In genomic region chr11:3969837-3970236, GRCm38 (mm10) we compare ENCODE assay signal across 14 mouse cellular contexts. TPM values are rescaled to one million over a fixed set of nuclear protein-coding genes. Genes with fewer than 3 reads are reported as not detected.
DNase-seq lines count a peak whose midpoint lies in the region; ATAC-seq and TF ChIP-seq lines count a peak whose summit lies in the region.
"Had no signal": no experiment of that assay in that cellular context is flagged by ENCODE, and none has a peak within 500 bp of the region (broad histone marks: within the 10 kb centered on the region; RNA-seq: fewer than 3 reads in every experiment).

No protein-coding gene starts in this region.

- H3K79me2 ChIP-seq in heart, adult 2 months (replicated peaks; ENCODE audit: control insufficient read depth, insufficient read depth, low read length) = peaks cover 2% of the 10 kb centered on the region; the same call in 1 of the 2 replicates

- H3K9ac ChIP-seq in heart, adult 2 months (ENCODE audit: low read depth, low read length) = no peak overlapping the region
- no peak overlapping the region for H3K9ac ChIP-seq in ES-Bruce4 (ENCODE audit: low read depth, poor library complexity, severe bottlenecking)
- no peak overlapping the region for H3K9ac ChIP-seq in hindbrain, embryonic 16.5 days (ENCODE audit: low read depth, low read length)
- H3K9ac ChIP-seq: embryonic facial prominence, embryonic 12.5 days; heart, embryonic 12.5 days had no signal

- DNase-seq in heart, adult 2 months = no peak
- DNase-seq in heart, adult 8-10 months (ENCODE audit: low spot score) = no peak
- no peak for DNase-seq in lung, adult 2 months
- no peak for DNase-seq in lung, postnatal 25 days (ENCODE audit: low spot score)
- peak; percentile 7 for DNase-seq in induced T-regulatory cell, adult 2 months (ENCODE audit: low read depth)
- DNase-seq: adrenal gland, adult 8-10 months; cerebellum, adult 11-12 months had no signal

- peaks cover 2% of the 10 kb centered on the region; the same call in 1 of the 2 replicates for H3K4me1 ChIP-seq in heart, adult 2 months (ENCODE audit: control insufficient read depth, insufficient read depth, low read length)
- peaks cover 3% of the 10 kb centered on the region; the same call in 1 of the 2 replicates for H3K4me1 ChIP-seq in lung, adult 2 months (ENCODE audit: control insufficient read depth, insufficient read depth, low read length)
- no peaks in the 10 kb centered on the region for H3K4me1 ChIP-seq in ES-Bruce4 (ENCODE audit: control insufficient read depth, insufficient read depth, low read length)
- peaks cover 10% of the 10 kb centered on the region for H3K4me1 ChIP-seq in hindbrain, embryonic 16.5 days (ENCODE audit: control insufficient read depth, insufficient read depth, low read depth, low read length)

- no peak overlapping the region for H3K27ac ChIP-seq in heart, adult 2 months
- no peak overlapping the region for H3K27ac ChIP-seq in ES-Bruce4 (ENCODE audit: insufficient read depth, low read length)
- H3K27ac ChIP-seq in hindbrain, embryonic 16.5 days (ENCODE audit: low read depth, low read length) = no peak overlapping the region
- H3K27ac ChIP-seq: embryonic facial prominence, embryonic 12.5 days; macrophage had no signal

- H3K36me3 ChIP-seq in heart, adult 2 months (ENCODE audit: control insufficient read depth, insufficient read depth, low read length) = no peaks in the 10 kb centered on the region
- H3K36me3 ChIP-seq in ES-Bruce4 (ENCODE audit: control insufficient read depth, insufficient read depth, low read length, poor library complexity, severe bottlenecking) = peaks cover 69% of the 10 kb centered on the region
- peaks cover 44% of the 10 kb centered on the region for H3K36me3 ChIP-seq in hindbrain, embryonic 16.5 days (ENCODE audit: control insufficient read depth, insufficient read depth, low read length)

- WGBS in heart, adult 2 months = 76% methylated on average over 3 of the region's 3 CpGs
- 74% methylated on average over 3 of the region's 3 CpGs for WGBS in lung, adult 2 months
- WGBS in hindbrain, embryonic 16.5 days = 85% methylated on average over 3 of the region's 3 CpGs

- intact Hi-C loops in heart, adult 2 months (cut with DNase I) = no loop called here

- TF ChIP-seq POLR2A in heart, adult 2 months (IDR thresholded peaks at IDR 0.05; ENCODE audit: insufficient read depth, low read depth, low read length) = no peak
- no peak for TF ChIP-seq POLR2A in lung, adult 2 months (IDR thresholded peaks at IDR 0.05; ENCODE audit: borderline replicate concordance, extremely low read depth, low read depth, low read length)
- no peak for TF ChIP-seq POLR2A in ES-Bruce4 (IDR thresholded peaks at IDR 0.05; ENCODE audit: insufficient read depth, low read length)

- no peaks in the 10 kb centered on the region for H3K9me3 ChIP-seq in ES-Bruce4 (replicated peaks; ENCODE audit: control insufficient read depth, insufficient read depth, low read length, poor library complexity, severe bottlenecking)
- no peaks in the 10 kb centered on the region for H3K9me3 ChIP-seq in hindbrain, embryonic 16.5 days (ENCODE audit: control insufficient read depth, low read length)
- H3K9me3 ChIP-seq: embryonic facial prominence, embryonic 12.5 days; heart, embryonic 12.5 days had no signal

- no peak overlapping the region for H3K4me2 ChIP-seq in hindbrain, embryonic 16.5 days (ENCODE audit: low read length)
- H3K4me2 ChIP-seq: embryonic facial prominence, embryonic 12.5 days; heart, embryonic 12.5 days had no signal

- H3K27me3 ChIP-seq in heart, adult 2 months (ENCODE audit: control insufficient read depth, insufficient read depth, low read length) = no peaks in the 10 kb centered on the region
- no peaks in the 10 kb centered on the region for H3K27me3 ChIP-seq in ES-Bruce4 (ENCODE audit: control insufficient read depth, insufficient read depth, low read length, poor library complexity, severe bottlenecking)
- H3K27me3 ChIP-seq in hindbrain, embryonic 16.5 days (replicated peaks; ENCODE audit: control insufficient read depth, insufficient read depth, low read length) = no peaks in the 10 kb centered on the region
- H3K27me3 ChIP-seq: embryonic facial prominence, embryonic 12.5 days; heart, embryonic 12.5 days had no signal

- TF ChIP-seq EP300 in heart, adult 2 months (IDR thresholded peaks at IDR 0.05; ENCODE audit: insufficient read depth, low read depth, low read length) = no peak
- no peak for TF ChIP-seq EP300 in ES-Bruce4 (IDR thresholded peaks at IDR 0.05; ENCODE audit: insufficient read depth, low read depth, low read length)

- peak; percentile 43 for TF ChIP-seq CTCF in heart, adult 2 months (IDR thresholded peaks at IDR 0.05)
- peak; percentile 33; the same call in 1 of the 2 replicates for TF ChIP-seq CTCF in lung, adult 2 months (IDR thresholded peaks at IDR 0.05; ENCODE audit: insufficient read depth, low read length)
- peak; percentile 29 for TF ChIP-seq CTCF in ES-Bruce4 (IDR thresholded peaks at IDR 0.05; ENCODE audit: low read depth, low read length)

- H3K4me3 ChIP-seq in heart, adult 2 months = no peak overlapping the region
- no peak overlapping the region for H3K4me3 ChIP-seq in lung, adult 2 months (replicated peaks; ENCODE audit: extremely low read depth, low read depth, low read length)
- no peak overlapping the region for H3K4me3 ChIP-seq in ES-Bruce4 (ENCODE audit: low read depth, low read length)
- H3K4me3 ChIP-seq in hindbrain, embryonic 16.5 days (ENCODE audit: low read length) = no peak overlapping the region
- H3K4me3 ChIP-seq: embryonic facial prominence, embryonic 12.5 days; heart, embryonic 12.5 days had no signal

- ATAC-seq in erythroblast, adult 5-6 weeks (replicated peaks; ENCODE audit: low FRiP score, poor library complexity, severe bottlenecking) = no peak
- no peak for ATAC-seq in hindbrain, embryonic 16.5 days

RNA-seq across cellular contexts. Expression of gene Pes1, which starts 6.1 kb away (rescaled TPM):
- 10 to 100 TPM; 26.6 to 27.3 TPM for total RNA-seq in heart, adult 2 months (2021)
- polyA plus RNA-seq in heart, adult 2 months (2012; rRNA removed) = 19.4 and 26.5 TPM in 2 replicates
- total RNA-seq in heart, adult 8-10 months (2022) = 10 to 100 TPM; 25.1 to 30.5 (median 27.3) TPM
- 25.9 and 33.9 TPM in 2 replicates for polyA plus RNA-seq in lung, adult 2 months (2012; rRNA removed)
- polyA plus RNA-seq in ES-Bruce4 (2011; ENCODE audit: insufficient read depth, insufficient read length, low read depth, missing spikeins) = 248 and 252 TPM in 2 replicates
- 11.3 and 15.0 TPM in 2 replicates for total RNA-seq in erythroblast, adult 5-6 weeks (2015; ENCODE audit: low replicate concordance)
- 19.0 and 20.4 TPM in 2 replicates for total RNA-seq in erythroblast, adult 5-6 weeks (2017; ENCODE audit: low replicate concordance)
- polyA plus RNA-seq in hindbrain, embryonic 16.5 days (2015; fragmentation: Nextera tagmentation; extraction: Ambion mirVana) = 52.4 and 55.3 TPM in 2 replicates

RNA-seq across cellular contexts. Expression of gene 4930556J24Rik, which starts 6.7 kb away (rescaled TPM):
- not detected for total RNA-seq in heart, adult 2 months (2021)
- not detected in 2 replicates for polyA plus RNA-seq in heart, adult 2 months (2012; rRNA removed)
- not detected for total RNA-seq in heart, adult 8-10 months (2022)
- not detected in 2 replicates for polyA plus RNA-seq in lung, adult 2 months (2012; rRNA removed)
- not detected in 2 replicates for polyA plus RNA-seq in ES-Bruce4 (2011; ENCODE audit: insufficient read depth, insufficient read length, low read depth, missing spikeins)
- not detected in 2 replicates for total RNA-seq in erythroblast, adult 5-6 weeks (2015; ENCODE audit: low replicate concordance)
- total RNA-seq in erythroblast, adult 5-6 weeks (2017; ENCODE audit: low replicate concordance) = not detected in 2 replicates
- polyA plus RNA-seq in hindbrain, embryonic 16.5 days (2015; fragmentation: Nextera tagmentation; extraction: Ambion mirVana) = not detected in 2 replicates
- total RNA-seq: adrenal gland, adult 8-10 months; left cerebral cortex, adult 8-10 months had no signal
- polyA plus RNA-seq: heart, embryonic 12.5 days; macrophage had no signal

RNA-seq across cellular contexts. Expression of gene Gal3st1, which starts 13.6 kb away (rescaled TPM):
- total RNA-seq in heart, adult 2 months (2021) = under 1 TPM; 0.18 to 0.21 TPM
- 0.47 and 1.1 TPM in 2 replicates for polyA plus RNA-seq in heart, adult 2 months (2012; rRNA removed)
- under 1 TPM in 1 of 4 experiments, not detected in 3; 0.27 TPM for total RNA-seq in heart, adult 8-10 months (2022)
- polyA plus RNA-seq in lung, adult 2 months (2012; rRNA removed) = 32.1 and 33.3 TPM in 2 replicates
- polyA plus RNA-seq in ES-Bruce4 (2011; ENCODE audit: insufficient read depth, insufficient read length, low read depth, missing spikeins) = 1.6 and 1.8 TPM in 2 replicates
- total RNA-seq in erythroblast, adult 5-6 weeks (2015; ENCODE audit: low replicate concordance) = not detected in 2 replicates
- total RNA-seq in erythroblast, adult 5-6 weeks (2017; ENCODE audit: low replicate concordance) = not detected in 2 replicates
- 11.3 and 11.6 TPM in 2 replicates for polyA plus RNA-seq in hindbrain, embryonic 16.5 days (2015; fragmentation: Nextera tagmentation; extraction: Ambion mirVana)
- polyA plus RNA-seq: macrophage had no signal

RNA-seq across cellular contexts. Expression of gene Tcn2, which starts 37.9 kb away (rescaled TPM):
- 10 to 100 TPM; 41.3 to 42.9 TPM for total RNA-seq in heart, adult 2 months (2021)
- 69.4 and 90.6 TPM in 2 replicates for polyA plus RNA-seq in heart, adult 2 months (2012; rRNA removed)
- 10 to 100 TPM; 43.0 to 46.5 (median 44.3) TPM for total RNA-seq in heart, adult 8-10 months (2022)
- polyA plus RNA-seq in lung, adult 2 months (2012; rRNA removed) = 207 and 208 TPM in 2 replicates
- 45.8 and 47.8 TPM in 2 replicates for polyA plus RNA-seq in ES-Bruce4 (2011; ENCODE audit: insufficient read depth, insufficient read length, low read depth, missing spikeins)
- 33.4 and 50.3 TPM in 2 replicates for total RNA-seq in erythroblast, adult 5-6 weeks (2015; ENCODE audit: low replicate concordance)
- total RNA-seq in erythroblast, adult 5-6 weeks (2017; ENCODE audit: low replicate concordance) = 12.0 and 20.8 TPM in 2 replicates
- 29.9 and 30.8 TPM in 2 replicates for polyA plus RNA-seq in hindbrain, embryonic 16.5 days (2015; fragmentation: Nextera tagmentation; extraction: Ambion mirVana)

RNA-seq across cellular contexts. Expression of gene Slc35e4, which starts 55.4 kb away (rescaled TPM):
- 1 to 10 TPM; 3.9 to 6.9 TPM for total RNA-seq in heart, adult 2 months (2021)
- 4.5 and 6.3 TPM in 2 replicates for polyA plus RNA-seq in heart, adult 2 months (2012; rRNA removed)
- total RNA-seq in heart, adult 8-10 months (2022) = 1 to 10 TPM; 3.1 to 5.5 (median 4.3) TPM
- 30.4 and 37.8 TPM in 2 replicates for polyA plus RNA-seq in lung, adult 2 months (2012; rRNA removed)
- polyA plus RNA-seq in ES-Bruce4 (2011; ENCODE audit: insufficient read depth, insufficient read length, low read depth, missing spikeins) = 2.9 and 3.1 TPM in 2 replicates
- 0.38 and 0.63 TPM in 2 replicates for total RNA-seq in erythroblast, adult 5-6 weeks (2015; ENCODE audit: low replicate concordance)
- not detected in 2 replicates for total RNA-seq in erythroblast, adult 5-6 weeks (2017; ENCODE audit: low replicate concordance)
- 20.5 and 22.2 TPM in 2 replicates for polyA plus RNA-seq in hindbrain, embryonic 16.5 days (2015; fragmentation: Nextera tagmentation; extraction: Ambion mirVana)
